Mouse (Mus musculus) stomach, embryonic 14.5 days (tissue): ENCODE data around the gene Trib2. TPM values are rescaled to one million over a fixed set of nuclear protein-coding genes. Genes with fewer than 3 reads are reported as not detected.

Experiments
- ATAC-seq: fragments of 200-750 bp; cut with Nextera tagmentation; 2 replicates; pipeline ENCODE4 v1.8.0; 2017; ENCODE audit warnings: low read depth, moderate TSS enrichment; ENCODE audit not compliant: insufficient number of reproducible peaks, insufficient read depth, low FRiP score
- H3K27ac ChIP-seq: fragments of 300-500 bp; sonication (generic); 2 replicates; pipeline ENCODE4 v1.5.1; 2014; ENCODE audit warnings: mild to moderate bottlenecking, low read length, moderate library complexity, mixed read lengths
- H3K27me3 ChIP-seq: fragments of 300-500 bp; sonication (generic); 2 replicates; pipeline ENCODE4 v1.6.1; 2014; ENCODE audit warnings: low read length, control low read depth, mixed read lengths; ENCODE audit not compliant: control insufficient read depth, insufficient read depth
- H3K36me3 ChIP-seq: fragments of 300-500 bp; sonication (generic); 2 replicates; pipeline ENCODE4 v1.6.1; 2014; ENCODE audit warnings: mild to moderate bottlenecking, control low read depth, low read length, moderate library complexity, mixed read lengths; ENCODE audit not compliant: control insufficient read depth, insufficient read depth
- H3K4me1 ChIP-seq: fragments of 300-500 bp; sonication (generic); 2 replicates; pipeline ENCODE4 v1.6.1; 2014; ENCODE audit warnings: low read length, control low read depth, mixed read lengths; ENCODE audit not compliant: control insufficient read depth, insufficient read depth
- H3K4me2 ChIP-seq: fragments of 300-500 bp; sonication (generic); replicated peaks from 2 replicates; pipeline ENCODE4 v1.6.1; 2014; ENCODE audit warnings: low read depth, low read length, control low read depth
- H3K4me3 ChIP-seq: fragments of 300-500 bp; sonication (generic); 2 replicates; pipeline ENCODE4 v1.5.1; 2014; ENCODE audit warnings: low read depth, low read length, control low read depth
- H3K9ac ChIP-seq: fragments of 300-500 bp; sonication (generic); replicated peaks from 2 replicates; pipeline ENCODE4 v1.6.1; 2014; ENCODE audit warnings: low read depth, mild to moderate bottlenecking, control low read depth, low read length, moderate library complexity, mixed read lengths
- H3K9me3 ChIP-seq: fragments of 300-500 bp; sonication (generic); 2 replicates; pipeline ENCODE4 v1.6.1; 2016; ENCODE audit warnings: low read depth, low read length, control low read depth; ENCODE audit not compliant: control insufficient read depth
- WGBS: fragments of 180-500 bp; shearing (Covaris S2); extraction: QIAGEN DNeasy Blood & Tissue Kit; methylation state at CpG from one replicate; pipeline ENCODE4 v1.1.7; 2014; 5-methylcytosine and 5-hydroxymethylcytosine counted together
- polyA plus RNA-seq: library from polyadenylated mRNA; unstranded; fragments of >200 nt; fragmentation: Nextera tagmentation; extraction: Ambion mirVana; gene quantifications from 2 replicates; pipeline ENCODE4 v1.2.1, GENCODE M21; 2014

The Trib2 gene
- polyA plus RNA-seq, 1 experiment from 2014 or later, result 22.5 TPM

DNA sequence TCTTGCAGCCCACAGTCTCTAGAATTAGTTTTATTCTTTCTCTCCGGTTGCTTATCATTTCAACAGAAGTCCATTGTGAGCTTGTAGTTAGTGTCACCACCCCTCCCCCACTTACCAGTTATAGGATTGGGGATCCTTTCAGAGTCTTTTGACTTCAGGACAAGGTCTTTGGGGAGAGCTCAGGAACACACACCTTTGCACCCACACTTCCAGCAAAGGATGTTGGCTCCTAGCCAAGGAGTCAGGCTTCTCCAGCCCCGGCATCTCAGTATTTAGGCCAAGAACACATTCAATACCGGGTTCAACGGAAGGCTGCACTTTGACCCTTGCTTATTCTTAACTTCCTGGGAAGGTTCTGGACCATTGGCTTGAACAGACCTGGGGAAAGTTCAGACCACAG is 643 bp upstream of the Trib2 start:
- ATAC-seq, result no peak

GRCm38 (mm10) chr12:15816254-15816605 is 492 bp downstream of the Trib2 start:
- Histone ChIP-seq H3K36me3 (no peaks in the 10 kb centered on the region), H3K4me1 (peaks cover 12% of the 10 kb centered on the region; the same call in 1 of the 2 replicates), H3K4me3 (peak overlapping the region; percentile 80), H3K9me3 (no peaks in the 10 kb centered on the region), H3K27ac (peak overlapping the region; percentile 93), H3K9ac (peak overlapping the region; percentile 83), H3K4me2 (peak overlapping the region; percentile 79), H3K27me3 (no peaks in the 10 kb centered on the region)
- WGBS, result under 1% methylated on average over 23 of the region's 23 CpGs
- ATAC-seq, result no peak

More for the DNA sequence above, 643 bp upstream of the Trib2 start:
- Histone ChIP-seq H3K4me2 (peak overlapping the region; percentile 79), H3K27ac (peak overlapping the region; percentile 93), H3K27me3 (no peaks in the 10 kb centered on the region), H3K4me1 (0 out of 2 replicates have a peak, but pooled peaks cover 4% of the 10 kb centered on the region), H3K36me3 (no peaks in the 10 kb centered on the region), H3K9ac (peak overlapping the region; percentile 15; the same call in 1 of the 2 replicates), H3K9me3 (no peaks in the 10 kb centered on the region), H3K4me3 (peak overlapping the region; percentile 80)
- 19% methylated on average over 4 of the region's 4 CpGs for WGBS

GRCm38 (mm10) chr12:15815576-15816253 is 1.0 kb downstream of the Trib2 start:
- ATAC-seq, result peak; percentile 39; the same call in 1 of the 2 replicates
- peak overlapping the region; percentile 83 for H3K9ac ChIP-seq
- peak overlapping the region; percentile 80 for H3K4me3 ChIP-seq
- H3K4me1 ChIP-seq, result peaks cover 15% of the 10 kb centered on the region; the same call in 1 of the 2 replicates
- H3K36me3 ChIP-seq, result no peaks in the 10 kb centered on the region
- under 1% methylated on average over 49 of the region's 49 CpGs for WGBS
- H3K27me3 ChIP-seq, result no peaks in the 10 kb centered on the region
- peak overlapping the region; percentile 79 for H3K4me2 ChIP-seq
- H3K27ac ChIP-seq, result peak overlapping the region; percentile 93
- no peaks in the 10 kb centered on the region for H3K9me3 ChIP-seq

DNA sequence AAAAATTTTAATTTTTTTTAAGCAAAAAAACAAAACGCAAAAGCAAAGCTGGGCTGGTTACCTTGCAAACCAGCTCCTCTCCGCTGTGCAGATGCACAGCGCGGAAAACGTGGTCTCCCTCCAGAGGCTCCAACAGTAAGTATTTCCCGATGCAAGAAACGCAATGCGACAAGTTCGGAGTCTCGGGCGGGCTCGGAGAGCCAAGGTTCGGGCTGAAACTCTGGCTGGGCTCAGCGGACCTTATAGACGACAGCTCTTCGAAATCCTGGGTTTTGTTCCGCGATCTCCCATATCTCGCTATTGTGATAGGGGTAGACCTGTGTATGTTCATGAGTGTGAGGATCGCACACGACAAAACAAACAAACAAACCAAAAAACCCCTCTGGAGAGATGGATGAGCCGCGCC is 1.5 kb downstream of the Trib2 start:
- no peaks in the 10 kb centered on the region for H3K9me3 ChIP-seq
- H3K4me1 ChIP-seq, result peaks cover 17% of the 10 kb centered on the region; the same call in 1 of the 2 replicates
- peak overlapping the region; percentile 79 for H3K4me2 ChIP-seq
- peak overlapping the region; percentile 80 for H3K4me3 ChIP-seq
- H3K36me3 ChIP-seq, result no peaks in the 10 kb centered on the region
- no peaks in the 10 kb centered on the region for H3K27me3 ChIP-seq
- peak overlapping the region; percentile 93 for H3K27ac ChIP-seq
- under 1% methylated on average over 23 of the region's 23 CpGs for WGBS
- ATAC-seq, result peak; percentile 0; the same call in 1 of the 2 replicates
- H3K9ac ChIP-seq, result peak overlapping the region; percentile 83

- WGBS, result under 1% methylated on average over 32 of the region's 32 CpGs
- Histone ChIP-seq H3K4me1 (peaks cover 17% of the 10 kb centered on the region; the same call in 1 of the 2 replicates), H3K27me3 (no peaks in the 10 kb centered on the region), H3K27ac (peak overlapping the region; percentile 93; the same call in 1 of the 2 replicates), H3K9me3 (no peaks in the 10 kb centered on the region), H3K4me2 (peak overlapping the region; percentile 79), H3K36me3 (no peaks in the 10 kb centered on the region), H3K4me3 (peak overlapping the region; percentile 80), H3K9ac (peak overlapping the region; percentile 83)
- no peak for ATAC-seq
These were observed 2.3 kb downstream of the Trib2 start for GRCm38 (mm10) chr12:15814249-15815081.

GRCm38 (mm10) chr12:15813819-15814165 is 2.9 kb downstream of the Trib2 start:
- WGBS, result 10% methylated on average over 5 of the region's 5 CpGs
- Histone ChIP-seq H3K4me3 (peak overlapping the region; percentile 80), H3K9me3 (no peaks in the 10 kb centered on the region), H3K36me3 (no peaks in the 10 kb centered on the region), H3K27me3 (no peaks in the 10 kb centered on the region), H3K9ac (peak overlapping the region; percentile 83; the same call in 1 of the 2 replicates), H3K4me1 (peaks cover 17% of the 10 kb centered on the region; the same call in 1 of the 2 replicates), H3K4me2 (peak overlapping the region; percentile 79), H3K27ac (no peak overlapping the region; the same call in 1 of the 2 replicates)
- ATAC-seq, result no peak

GRCm38 (mm10) chr12:15813133-15813818 is 3.4 kb downstream of the Trib2 start:
- ATAC-seq, result no peak
- 24% methylated on average over 12 of the region's 12 CpGs for WGBS
- peaks cover 4% of the 10 kb centered on the region; the same call in 1 of the 2 replicates for H3K36me3 ChIP-seq
- peaks cover 17% of the 10 kb centered on the region; the same call in 1 of the 2 replicates for H3K4me1 ChIP-seq
- H3K27me3 ChIP-seq, result no peaks in the 10 kb centered on the region
- no peaks in the 10 kb centered on the region for H3K9me3 ChIP-seq
- H3K4me3 ChIP-seq, result peak overlapping the region; percentile 80
- peak overlapping the region; percentile 83; the same call in 1 of the 2 replicates for H3K9ac ChIP-seq
- H3K27ac ChIP-seq, result no peak overlapping the region; the same call in 1 of the 2 replicates
- H3K4me2 ChIP-seq, result peak overlapping the region; percentile 79
